Mouse (Mus musculus) T-helper 2 cell (primary cell): Measurements from ENCODE around the gene Sprr2d.

Experiments
- in situ Hi-C: fragments of 300-600 bp; cut with MboI, MseI; formaldehyde crosslinking; loops from one replicate; pipeline ENCODE4 v1.15.1; 2025; ENCODE audit warnings: high pct_unique_total_duplicates

Sprr2d gene

GRCm38 (mm10) chr3:92338840-92339239 is at the start of gene Sprr2d:
Sprr2d (plus strand) TSS chr3:92339140.
- in situ Hi-C loops: no loop called here

GRCm38 (mm10) chr3:92307406-92307805 is 31.5 kb upstream of the Sprr2d start:
- in situ Hi-C loops: loop anchor here (10.0 kb wide), 2 partner anchors 73 to 957 kb away; no protein-coding TSS in a partner anchor

- in situ Hi-C loops: no loop called here
Observed at GRCm38 (mm10) chr3:92316320-92316719, 22.6 kb upstream of the Sprr2d start, which contains the start of gene Sprr2b. Sprr2b (plus strand) TSS chr3:92316620.

GRCm38 (mm10) chr3:92317384-92317783 is 21.6 kb upstream of the Sprr2d start:
- in situ Hi-C loops: no loop called here

GRCm38 (mm10) chr3:92336278-92336677 is 2.7 kb upstream of the Sprr2d start:
- in situ Hi-C loops: no loop called here

GRCm38 (mm10) chr3:92351843-92352242 is 12.9 kb downstream of the Sprr2d start, which contains the start of gene Sprr2e:
Sprr2e (plus strand) TSS chr3:92352143.
- in situ Hi-C loops: no loop called here

- in situ Hi-C loops: no loop called here
Observed at GRCm38 (mm10) chr3:92361619-92362018, 22.7 kb downstream of the Sprr2d start.

- in situ Hi-C loops: no loop called here
Observed at GRCm38 (mm10) chr3:92364887-92365286, 25.9 kb downstream of the Sprr2d start, which contains the start of gene Sprr2f. Sprr2f (plus strand) TSS chr3:92365187.

- in situ Hi-C loops: no loop called here
Observed at GRCm38 (mm10) chr3:92373613-92374012, 34.7 kb downstream of the Sprr2d start.

- in situ Hi-C loops: no loop called here
Observed at GRCm38 (mm10) chr3:92385385-92385784, 46.4 kb downstream of the Sprr2d start, which contains the start of gene Sprr2h. Sprr2h (plus strand) TSS chr3:92385685.
